Mouse (Mus musculus): Measurements from ENCODE around the gene Rnasek.
A peak's percentile ranks its signal among the peaks of the same experiment; 100 is the strongest.

Gene Rnasek

DNA sequence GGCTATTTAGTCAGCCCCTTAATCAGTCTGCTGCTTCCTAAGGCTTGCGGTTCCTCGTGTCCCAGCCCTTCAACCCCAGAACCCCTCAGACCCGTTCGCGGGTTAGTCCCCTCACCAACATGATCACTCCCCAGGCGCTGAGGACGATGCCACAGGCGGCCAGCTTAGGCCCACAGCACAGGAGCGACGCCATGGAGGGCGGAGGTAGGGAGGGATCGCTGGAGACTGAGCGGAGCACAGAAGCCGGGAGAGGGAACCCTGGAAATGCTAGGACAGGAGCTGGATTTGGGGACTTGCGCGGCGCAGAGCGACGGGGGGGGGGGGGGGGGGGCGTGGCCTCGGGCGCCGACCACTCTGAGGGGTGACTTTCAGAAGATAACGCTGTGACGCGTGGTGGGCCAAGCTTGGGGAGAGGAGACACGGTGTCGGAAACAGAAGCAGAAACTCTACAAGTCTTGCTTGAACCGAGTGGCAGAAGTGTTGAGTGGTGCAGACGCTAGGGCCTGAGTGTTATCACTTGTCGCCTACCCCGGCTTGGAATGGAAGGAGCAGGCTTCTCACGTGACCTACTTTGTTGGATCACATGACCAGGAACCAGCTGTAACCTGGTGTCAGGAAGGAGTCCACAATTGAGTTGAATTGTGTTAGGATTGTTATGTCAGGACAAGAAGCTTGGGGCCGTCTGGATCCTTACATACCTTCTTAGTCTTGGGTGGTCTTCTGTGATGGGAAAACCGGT is at the start of gene Rnasek, which contains the start of gene Gm21988:
TSS of gene Rnasek (minus strand) at position 302 of the 739 bp plus-strand sequence.
TSS of gene Gm21988 (minus strand) at position 290 of the 739 bp plus-strand sequence.
- peak; percentile 76 to 88 for DNase-seq

GRCm38 (mm10) chr11:70289236-70289635 is 49.6 kb upstream of the Rnasek start:
- peak in 1 of 2 experiments; percentile 33 for DNase-seq

DNA sequence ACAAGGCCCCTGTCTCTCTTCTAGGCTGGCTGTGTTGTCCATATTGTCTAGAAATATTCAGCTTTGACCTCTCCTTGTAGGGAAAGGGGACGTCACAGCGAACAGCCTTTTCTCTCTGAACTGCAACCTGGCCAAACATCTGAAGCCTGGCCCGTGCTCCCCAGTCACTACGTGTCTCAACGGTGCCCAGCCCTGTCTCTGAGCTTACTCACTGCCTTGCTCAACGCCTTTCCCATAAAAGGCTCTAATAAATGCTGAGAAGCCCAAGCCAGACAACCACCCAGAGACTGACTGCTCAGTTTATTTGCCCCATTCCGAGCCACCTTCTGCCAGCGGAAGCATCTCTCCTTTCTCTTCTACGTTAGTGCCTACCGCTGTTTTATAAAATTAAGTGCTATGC is 48.5 kb upstream of the Rnasek start:
- no peak for DNase-seq

DNA sequence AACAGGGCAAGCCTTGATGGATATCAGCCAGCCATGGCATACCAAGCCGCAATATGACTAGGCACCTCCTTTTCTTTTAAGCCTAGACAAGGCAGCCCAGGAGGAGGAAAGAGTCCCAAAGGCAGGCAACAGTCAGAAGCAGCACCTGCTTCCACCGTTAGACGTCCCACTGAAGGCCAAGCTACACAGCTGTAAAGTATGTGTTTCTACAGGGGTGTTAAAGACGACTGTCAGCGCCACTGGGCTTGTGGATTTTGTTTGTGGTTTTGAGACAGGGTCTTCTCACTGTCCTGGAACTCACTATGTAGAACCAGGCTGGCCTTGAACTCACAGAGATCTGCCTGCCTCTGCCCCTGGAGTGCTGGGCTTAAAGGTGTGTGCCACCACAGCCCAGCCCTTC is 46.0 kb upstream of the Rnasek start:
- DNase-seq, result no peak

GRCm38 (mm10) chr11:70284757-70285156 is 45.1 kb upstream of the Rnasek start:
- no peak for DNase-seq

- no peak for DNase-seq
Measured at GRCm38 (mm10) chr11:70283666-70284065, 44.0 kb upstream of the Rnasek start.

DNA sequence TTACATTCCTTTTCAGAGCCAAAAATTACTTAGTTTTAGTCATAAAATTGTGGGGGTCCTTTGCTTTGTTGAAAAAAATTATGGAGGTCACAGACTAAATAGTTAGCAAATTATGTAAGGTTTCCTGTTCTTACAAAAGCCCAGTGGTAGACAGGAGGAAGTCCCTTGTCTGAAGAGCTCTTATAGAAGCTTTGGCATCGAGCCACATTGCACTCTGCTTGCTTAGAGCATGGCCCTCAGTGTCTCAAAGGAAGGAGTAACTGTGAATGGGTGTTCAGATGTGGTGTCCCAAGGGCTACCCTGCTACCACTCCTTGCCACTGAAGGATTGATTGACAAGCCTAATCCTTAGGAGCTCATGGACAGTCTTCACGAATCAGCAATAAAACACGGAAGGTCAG is 40.8 kb upstream of the Rnasek start:
- peak; percentile 56 to 70 for DNase-seq

GRCm38 (mm10) chr11:70278961-70279360 is 39.3 kb upstream of the Rnasek start:
- no peak for DNase-seq

DNA sequence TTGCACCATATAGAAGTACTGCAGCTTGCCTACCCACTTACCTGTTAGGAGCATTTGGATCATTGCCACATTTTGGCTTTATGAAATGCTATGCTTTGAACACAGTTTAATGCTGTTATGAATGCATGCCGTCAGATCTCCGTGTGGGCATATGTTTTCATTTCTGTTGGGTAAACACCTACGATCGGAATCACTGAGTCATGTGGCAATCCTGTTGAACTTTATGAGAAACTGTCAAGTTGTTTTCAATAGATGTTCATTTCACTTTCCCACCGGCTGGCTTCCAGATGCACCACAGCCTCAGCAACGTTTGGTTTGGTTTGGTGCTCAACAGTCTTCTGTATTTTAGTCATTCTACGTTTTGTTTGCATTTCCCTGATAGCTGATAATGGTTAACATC is 32.0 kb upstream of the Rnasek start:
- no peak for DNase-seq

DNA sequence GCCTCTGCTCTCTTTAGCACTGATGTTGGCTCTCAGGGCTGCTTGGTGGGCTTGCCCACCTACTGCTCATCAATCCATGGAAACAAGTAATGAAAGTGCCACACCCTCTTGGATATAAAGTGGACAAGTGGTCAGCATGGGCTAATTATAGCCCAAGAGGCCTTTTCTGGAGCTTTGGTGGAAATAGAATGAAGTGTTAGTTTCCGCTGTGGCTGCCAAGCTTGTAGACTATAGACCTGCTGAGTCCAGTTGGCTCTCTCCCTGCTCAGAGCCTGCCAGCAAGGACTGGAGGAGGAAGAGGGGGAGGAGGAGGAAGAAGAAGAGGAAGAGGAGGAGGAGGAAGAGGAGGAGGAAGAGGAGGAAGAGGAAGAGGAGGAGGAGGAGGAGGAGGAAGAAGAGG is 26.8 kb upstream of the Rnasek start:
- DNase-seq, result no peak

GRCm38 (mm10) chr11:70265819-70266218 is 26.2 kb upstream of the Rnasek start:
- no peak for DNase-seq

GRCm38 (mm10) chr11:70265252-70265651 is 25.6 kb upstream of the Rnasek start:
- DNase-seq, result no peak

DNA sequence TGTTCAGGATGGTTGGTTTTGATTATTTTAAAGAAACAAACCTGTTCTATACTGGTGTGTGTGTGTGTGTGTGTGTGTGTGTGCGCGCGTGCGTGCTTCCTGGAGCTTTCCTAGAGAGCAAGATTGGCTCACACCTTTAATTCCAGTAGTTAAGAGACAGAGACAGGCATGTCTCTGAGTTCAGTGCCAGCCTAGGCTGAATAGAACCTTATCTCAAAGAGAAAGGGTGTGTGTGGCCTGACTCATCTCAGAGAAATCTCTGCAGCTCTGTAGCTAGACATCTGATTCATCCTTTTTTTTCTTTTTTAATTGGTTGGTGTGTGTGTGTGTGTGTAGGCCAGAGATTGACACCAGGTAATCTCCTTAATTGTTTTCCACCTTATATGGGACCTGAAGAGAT is 19.4 kb upstream of the Rnasek start:
- no peak for DNase-seq

DNA sequence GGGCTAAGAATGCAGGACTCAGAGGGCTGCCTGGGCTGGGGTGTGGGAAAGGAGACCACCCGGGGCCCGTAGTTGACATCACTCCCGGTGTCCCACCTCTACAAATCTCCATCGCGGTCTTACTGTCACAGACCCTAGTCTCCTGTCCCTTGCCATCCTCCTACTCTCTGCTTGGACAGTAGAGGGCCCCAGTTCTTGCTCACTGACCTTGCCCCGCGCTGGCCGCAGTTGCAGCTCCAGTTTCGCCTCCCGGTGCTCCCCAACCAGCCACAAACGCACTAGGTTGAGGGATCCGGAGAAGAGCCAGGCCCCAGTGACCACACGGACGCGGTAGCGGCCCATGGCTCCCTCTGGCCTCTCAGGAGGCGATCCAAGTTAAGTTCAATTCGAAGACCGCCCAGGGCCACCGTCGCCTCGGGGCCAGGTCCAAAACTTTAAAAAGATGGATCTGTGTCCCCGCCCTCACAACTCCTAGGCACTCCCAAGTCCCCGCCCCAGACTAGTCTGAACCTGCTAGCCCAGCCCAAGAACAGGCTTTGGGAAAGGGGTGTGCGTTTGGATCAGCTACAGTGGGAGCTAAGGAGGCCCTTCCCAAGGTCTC is 15.4 kb upstream of the Rnasek start, which contains the start of gene Alox12:
TSS of gene Alox12 (minus strand) at position 423 of the 601 bp plus-strand sequence.
- peak; percentile 62 to 73 for DNase-seq

- DNase-seq, result peak in 1 of 2 experiments; percentile 22
Measured at GRCm38 (mm10) chr11:70254337-70254736, 14.7 kb upstream of the Rnasek start.

GRCm38 (mm10) chr11:70251853-70252252 is 12.2 kb upstream of the Rnasek start:
- no peak for DNase-seq

- DNase-seq, result no peak
Measured at GRCm38 (mm10) chr11:70250150-70250549, 10.5 kb upstream of the Rnasek start.

GRCm38 (mm10) chr11:70247136-70247845 is 7.6 kb upstream of the Rnasek start:
- peak; percentile 73 to 74 for DNase-seq

GRCm38 (mm10) chr11:70242591-70242990 is 2.9 kb upstream of the Rnasek start:
- no peak for DNase-seq

DNA sequence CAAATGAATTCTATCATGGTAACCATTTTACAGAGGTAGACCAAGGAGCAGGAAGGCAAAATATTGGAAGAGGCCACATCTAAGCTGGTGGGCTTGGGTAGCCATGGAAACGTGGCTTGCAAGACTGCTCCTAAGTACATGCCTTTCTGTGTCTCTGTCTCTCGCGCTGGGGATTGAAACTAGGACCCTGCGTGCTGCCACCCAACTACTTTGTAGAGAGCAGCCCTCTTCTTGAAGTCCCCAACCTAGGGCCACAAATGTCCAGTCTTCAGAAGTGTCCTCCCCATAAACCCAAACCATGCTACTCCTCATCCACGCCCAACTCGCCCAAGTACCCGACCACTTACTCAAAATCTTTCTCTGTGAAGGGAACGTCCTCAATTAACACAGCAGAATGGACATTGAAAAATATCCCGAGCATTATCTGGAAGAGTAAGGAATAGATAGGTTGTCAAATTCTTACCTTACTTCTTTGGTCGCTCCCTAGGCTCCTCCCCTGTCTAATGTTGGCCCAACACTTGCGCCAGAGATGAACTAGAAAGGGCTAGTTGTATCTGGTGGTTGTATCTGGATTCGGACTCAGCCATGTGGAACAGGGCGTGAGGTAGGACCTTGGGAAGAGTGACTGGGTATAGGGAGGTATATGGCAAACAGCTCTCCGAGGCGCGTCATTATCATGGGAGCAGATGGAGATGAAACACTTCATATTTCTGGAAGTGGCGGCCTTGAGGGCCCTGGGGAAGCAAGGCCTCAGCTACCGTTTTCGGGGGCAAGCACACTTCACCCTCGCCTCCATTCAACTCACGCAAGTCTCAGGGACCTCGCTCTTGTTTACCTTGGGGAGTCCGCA is 826 bp downstream of the Rnasek start:
- DNase-seq, result peak; percentile 32 to 49

GRCm38 (mm10) chr11:70237457-70238167 is 2.0 kb downstream of the Rnasek start, which contains the start of gene 0610010K14Rik:
0610010K14Rik (minus strand) TSS chr11:70237914.
- peak; percentile 99 for DNase-seq

DNA sequence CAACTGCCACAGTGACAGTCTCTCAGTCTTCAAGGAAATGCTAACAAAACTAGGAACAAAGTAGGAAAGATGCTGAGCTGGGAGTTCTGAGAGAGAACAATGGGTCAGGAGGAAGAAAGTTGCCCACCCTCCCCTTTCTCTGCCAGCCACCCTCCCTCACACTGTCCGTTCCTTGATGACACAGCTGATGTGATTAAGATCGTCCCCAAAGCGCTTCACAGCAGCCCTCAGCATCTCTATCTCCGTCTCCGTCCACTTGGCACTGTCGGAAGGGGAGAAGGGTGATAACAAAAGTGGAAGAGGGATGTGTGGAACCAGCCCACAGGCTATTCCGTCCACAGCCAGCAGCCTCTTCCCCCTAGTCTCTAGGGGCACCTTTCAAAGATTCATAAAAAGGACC is 2.9 kb downstream of the Rnasek start:
- no peak for DNase-seq
